Mouse (Mus musculus) liver, postnatal 0 days (tissue): ENCODE results near the gene Enam.

Source experiments
- CTCF ChIP-seq: sonication (generic); IDR thresholded peaks from 2 replicates; pipeline ENCODE4 v1.5.1; 2016; ENCODE audit warnings: antibody characterized with exemption, low read depth
- EP300 ChIP-seq: IDR thresholded peaks from 2 replicates; pipeline ENCODE4 v1.6.1; 2016; ENCODE audit warnings: antibody characterized with exemption, low read depth, mild to moderate bottlenecking

DNA sequence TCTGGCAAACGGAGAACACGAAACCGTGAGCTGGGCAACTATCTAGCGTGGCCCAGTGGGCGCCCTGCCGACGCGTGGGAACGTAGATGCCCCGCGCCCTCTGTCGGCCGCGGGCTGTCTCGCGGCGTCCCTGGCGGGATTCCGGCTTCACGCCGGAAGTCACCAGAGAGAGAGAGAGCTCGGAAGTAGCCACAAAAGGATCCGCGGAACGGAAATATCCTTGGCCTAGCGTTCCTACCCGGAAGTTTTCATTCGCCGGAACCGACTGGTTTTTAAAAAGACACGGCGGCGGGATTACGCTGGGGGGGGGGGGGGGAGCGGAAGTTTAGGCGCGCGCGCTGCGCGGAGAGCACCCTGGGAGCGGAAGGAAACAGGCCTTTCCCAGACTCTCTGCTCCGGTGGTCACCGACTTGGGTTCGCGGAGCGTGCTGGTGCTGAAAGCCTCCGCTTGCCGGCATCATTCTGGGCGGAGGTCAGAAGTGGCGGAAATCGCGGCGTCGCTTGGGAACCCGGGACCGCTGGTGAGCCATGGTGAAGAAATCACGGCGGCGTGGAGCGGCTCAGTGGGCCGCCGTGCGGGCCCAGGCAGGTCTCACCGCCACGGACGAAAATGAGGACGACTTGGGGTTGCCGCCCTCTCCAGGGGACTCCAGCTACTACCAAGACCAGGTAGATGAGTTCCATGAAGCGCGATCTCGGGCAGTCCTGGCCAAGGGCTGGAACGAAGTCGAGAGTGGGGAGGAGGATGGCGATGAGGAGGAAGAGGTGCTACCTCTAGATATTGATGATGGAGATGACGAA is 66.5 kb downstream of the Enam start, which contains the start of gene Utp3:
- TF ChIP-seq CTCF: peak; percentile 96
- TF ChIP-seq EP300: peak; percentile 72
